Mouse (Mus musculus) ovary, adult 10 weeks (tissue): ENCODE results near the gene Gm7173. TPM values are rescaled to one million over a fixed set of nuclear protein-coding genes. Genes with fewer than 3 reads are reported as not detected.

Experiments used
- polyA plus RNA-seq: library from polyadenylated mRNA; stranded (reverse); fragments of 350-450 nt; fragmentation: Illumina TruSeq; extraction: RNeasy Lipid Tissue Mini Kit (QIAGEN cat#74804); gene quantifications from one replicate; pipeline ENCODE4 v1.2.3, GENCODE M21; 2014

Gene Gm7173
- polyA plus RNA-seq = 8.9 TPM

GRCm38 (mm10) chrX:79516977-79517645 is at the start of gene Gm7173:
Gene Gm7173 (minus strand): TSS chrX:79517285.

Other genes with a start within 250 kb of the Gm7173 start
- gene Mageb16, start 154.2 kb upstream of the Gm7173 start, polyA plus RNA-seq = 1.5 TPM